Mouse (Mus musculus): ENCODE data around the gene Idnk.

Gene Idnk

GRCm38 (mm10) chr13:58147760-58148159, 9.7 kb upstream of the Idnk start:
- no peak for DNase-seq

- DNase-seq = peak; percentile 73
Measured at GRCm38 (mm10) chr13:58148256-58148831, 9.1 kb upstream of the Idnk start.

DNA sequence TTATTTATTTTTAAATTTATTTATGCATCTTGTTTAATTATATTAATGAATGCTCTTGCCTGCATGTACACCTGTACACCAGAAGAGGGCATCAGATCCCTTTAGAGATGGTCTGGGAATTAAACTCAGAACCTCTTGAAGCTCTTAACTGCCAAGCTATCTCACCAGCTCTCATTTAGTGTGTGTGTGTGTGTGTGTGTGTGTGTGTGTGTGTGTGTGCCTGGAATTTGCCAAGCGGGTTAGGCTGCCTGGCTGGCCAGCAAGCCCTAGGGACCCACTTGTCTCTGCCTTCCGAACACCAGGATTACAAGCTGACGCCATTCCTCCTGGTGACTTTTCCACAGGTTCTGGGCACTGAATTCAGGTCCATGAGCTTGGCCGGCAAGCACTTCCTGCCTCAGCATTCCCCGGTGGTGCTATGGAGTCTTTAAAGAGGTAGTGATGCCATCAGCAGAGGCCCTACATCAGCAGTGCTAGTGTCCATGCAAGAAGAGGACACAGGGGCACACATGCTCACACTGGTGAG, 8.4 kb upstream of the Idnk start:
- no peak for DNase-seq

GRCm38 (mm10) chr13:58149629-58150028, 7.8 kb upstream of the Idnk start:
- no peak for DNase-seq

- no peak for DNase-seq
Measured at GRCm38 (mm10) chr13:58150442-58150841, 7.0 kb upstream of the Idnk start.

DNA sequence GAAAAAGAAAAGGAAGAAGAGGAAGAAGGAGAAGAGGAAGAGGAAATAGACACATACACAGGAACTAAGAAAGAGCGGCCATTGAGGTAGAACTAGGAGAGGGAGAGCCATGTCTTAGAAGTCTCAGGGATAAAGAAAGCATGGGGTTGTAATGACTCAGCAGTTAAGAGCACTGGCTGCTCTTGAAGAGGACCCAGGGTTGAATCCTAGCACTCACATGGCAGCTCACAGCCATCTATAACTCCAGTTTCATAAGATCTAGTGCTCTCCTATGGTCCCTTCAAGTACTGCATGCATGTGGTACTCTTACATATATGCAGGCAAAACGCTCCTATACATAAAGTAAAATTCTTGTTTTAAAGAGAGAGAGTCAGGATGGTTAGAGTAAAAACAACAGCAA, 1.4 kb upstream of the Idnk start:
- DNase-seq = no peak

DNA sequence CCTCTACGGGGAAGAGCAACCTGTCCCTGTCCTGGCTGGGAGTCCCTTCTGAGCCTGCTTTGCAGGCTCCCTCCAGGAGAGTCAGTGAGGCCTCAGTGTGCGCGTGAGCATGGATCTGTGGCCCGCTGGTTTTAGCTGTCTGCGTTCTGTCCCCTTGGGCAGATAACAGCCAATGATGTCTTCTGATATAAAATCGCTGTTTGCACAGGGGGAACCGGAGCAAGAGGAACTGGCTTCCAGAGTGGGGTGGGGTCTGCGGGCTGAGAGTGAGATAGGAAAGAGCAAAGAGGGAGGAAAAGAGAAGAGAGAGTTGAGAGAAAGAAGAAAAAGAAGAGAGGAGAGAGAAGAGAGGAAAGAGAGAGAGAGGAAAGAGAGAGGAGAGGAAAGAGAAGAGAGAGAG, 413 bp upstream of the Idnk start:
- peak; percentile 20 for DNase-seq

- peak; percentile 91 for DNase-seq
Measured at GRCm38 (mm10) chr13:58158099-58158912, 857 bp downstream of the Idnk start.

- no peak for DNase-seq
Measured at GRCm38 (mm10) chr13:58160761-58161160, 3.3 kb downstream of the Idnk start.

GRCm38 (mm10) chr13:58163343-58163742, 5.9 kb downstream of the Idnk start:
- no peak for DNase-seq

DNA sequence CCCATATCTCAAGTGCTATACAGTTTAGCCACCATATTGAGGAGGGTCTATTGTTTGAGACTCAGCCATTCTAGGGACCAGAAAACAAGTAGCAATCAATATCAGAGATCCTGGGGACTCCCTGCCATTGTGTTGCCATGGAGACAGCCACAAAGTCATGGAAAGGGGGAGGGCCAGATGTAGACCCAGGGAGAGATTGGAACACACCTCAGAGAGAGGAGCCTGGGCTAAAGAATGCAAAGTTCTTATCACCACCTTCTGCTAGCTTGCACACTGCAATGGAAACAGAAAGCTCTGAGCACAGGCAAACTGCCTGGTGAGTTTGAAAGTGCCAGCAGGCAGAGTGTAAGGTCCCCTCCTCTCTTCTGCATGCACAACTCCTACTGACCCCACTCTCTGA, 10.7 kb downstream of the Idnk start:
- no peak for DNase-seq

GRCm38 (mm10) chr13:58176105-58176504, 18.7 kb downstream of the Idnk start:
- DNase-seq = no peak

- no peak for DNase-seq
Measured at GRCm38 (mm10) chr13:58177511-58178208, 20.2 kb downstream of the Idnk start.

- no peak for DNase-seq
Measured at GRCm38 (mm10) chr13:58181607-58182551, 24.4 kb downstream of the Idnk start.

- DNase-seq = no peak
Measured at GRCm38 (mm10) chr13:58184111-58184510, 26.7 kb downstream of the Idnk start.

DNA sequence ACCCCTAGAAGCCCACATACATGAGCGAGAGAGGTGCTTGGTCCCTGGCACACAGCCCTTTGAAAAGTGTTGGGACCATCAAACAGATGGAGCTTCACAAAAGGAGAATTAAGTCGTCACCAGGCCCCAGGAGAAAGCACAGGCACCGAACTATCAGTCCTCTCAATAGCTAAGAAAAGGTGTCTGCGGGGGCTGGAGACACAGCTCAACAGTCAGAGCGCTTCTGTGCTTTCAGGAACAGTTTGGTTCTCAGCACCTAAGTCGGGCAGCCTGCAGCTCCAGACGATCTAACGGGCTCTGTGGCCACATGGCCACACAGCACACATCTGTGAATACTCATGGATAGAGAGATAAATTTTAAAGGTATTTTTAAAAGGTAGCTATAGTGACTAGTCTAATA, 28.8 kb downstream of the Idnk start:
- DNase-seq = no peak

DNA sequence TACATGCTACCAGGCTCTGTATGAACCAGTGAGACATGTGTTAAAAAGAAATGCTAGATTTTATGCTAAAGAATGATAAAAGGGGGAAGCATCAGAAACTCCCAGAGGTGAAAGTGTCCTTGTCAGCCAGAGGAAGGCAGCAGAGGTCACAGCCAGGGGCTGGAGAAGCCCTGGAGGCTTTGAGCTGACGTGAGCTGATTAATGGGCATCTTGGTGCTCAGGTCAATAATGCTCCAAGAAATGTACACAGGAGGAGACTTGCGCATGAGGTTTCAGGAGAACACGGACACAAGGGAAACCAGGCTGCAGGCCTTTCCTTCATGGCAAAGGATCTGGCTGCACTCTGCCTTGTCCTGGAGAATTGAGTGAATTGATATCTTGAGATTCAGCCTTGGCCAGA, 30.3 kb downstream of the Idnk start:
- DNase-seq = no peak

- peak; percentile 88 for DNase-seq
Measured at GRCm38 (mm10) chr13:58188412-58188811, 31.0 kb downstream of the Idnk start.

DNA sequence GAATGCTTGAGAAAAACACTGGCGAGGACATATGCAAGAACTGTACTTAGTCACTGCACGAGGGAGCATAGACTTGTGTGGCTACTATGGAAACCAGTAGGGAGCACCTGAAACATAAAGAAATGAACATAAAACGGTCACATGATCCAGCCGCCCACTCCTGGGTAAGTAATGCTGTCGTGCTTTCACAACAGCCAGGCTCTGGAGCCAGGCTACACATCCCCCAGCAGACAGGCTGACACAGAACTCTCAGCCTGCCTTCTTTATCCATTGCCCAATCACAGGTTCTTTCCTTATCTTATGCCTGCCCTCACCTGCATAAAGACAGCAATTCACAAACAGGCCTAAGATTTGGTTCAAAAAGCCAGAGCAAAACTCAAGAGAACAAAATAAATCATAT, 32.0 kb downstream of the Idnk start:
- DNase-seq = no peak

GRCm38 (mm10) chr13:58191516-58191915, 34.1 kb downstream of the Idnk start:
- DNase-seq = no peak

DNA sequence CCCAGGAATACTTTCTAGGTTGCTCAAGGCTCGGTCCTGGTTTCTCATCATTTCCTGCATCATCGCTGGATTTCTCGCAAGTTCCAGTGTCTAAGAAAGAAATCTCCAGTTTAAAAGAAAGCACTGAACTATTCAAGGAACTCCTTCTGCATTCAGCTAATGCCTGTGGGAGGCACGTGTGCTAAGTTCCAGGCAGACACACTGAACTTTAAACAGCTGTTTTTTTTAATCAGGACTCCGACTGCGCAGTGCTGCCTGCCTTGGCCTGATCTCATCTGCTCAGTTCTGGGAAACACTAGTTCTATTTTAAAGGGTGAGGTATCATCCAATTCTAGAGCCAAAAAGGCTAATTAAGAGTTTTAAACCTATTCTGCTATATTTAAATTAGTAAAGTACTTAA, 34.7 kb downstream of the Idnk start:
- DNase-seq = no peak

- DNase-seq = no peak
Measured at GRCm38 (mm10) chr13:58193221-58193620, 35.8 kb downstream of the Idnk start.

DNA sequence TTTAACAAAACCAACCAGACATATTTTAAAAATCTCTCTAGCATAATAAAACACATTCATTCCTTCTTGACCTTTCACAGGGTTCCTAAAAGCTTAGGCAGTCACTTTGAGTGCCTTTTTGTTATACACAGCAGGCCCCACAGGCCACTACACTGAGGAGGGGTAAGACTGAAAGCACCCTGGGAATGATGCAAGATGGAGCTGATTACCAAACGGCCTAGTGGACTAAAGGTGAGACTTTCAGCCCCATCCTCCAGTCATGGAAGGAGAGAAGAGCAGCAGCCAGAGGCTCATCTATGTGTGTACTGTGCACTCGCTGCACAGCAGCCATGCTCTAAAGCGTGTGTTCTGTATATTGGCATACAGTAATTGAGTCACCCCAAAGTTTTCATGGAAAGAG, 37.5 kb downstream of the Idnk start:
- no peak for DNase-seq

All from liver (tissue).